Mouse (Mus musculus): ENCODE data around the gene Fzd7. TPM values are rescaled to one million over a fixed set of nuclear protein-coding genes. Genes with fewer than 3 reads are reported as not detected.
"Not testable (repeated sequence)": the region's sequence is repeated elsewhere in the genome, so short reads cannot be mapped to it uniquely, and the experiment has no call there.

The Fzd7 gene
- 0.98 and 1.2 TPM in 2 replicates for total RNA-seq (2017)

GRCm38 (mm10) chr1:59482331-59482695 lies at the start of gene Fzd7:
Fzd7 (plus strand) TSS chr1:59482424.
- ATAC-seq (ENCODE audit: extremely low read depth, insufficient number of reproducible peaks, low FRiP score, poor library complexity, severe bottlenecking), result no peak

- ATAC-seq (ENCODE audit: extremely low read depth, insufficient number of reproducible peaks, low FRiP score, poor library complexity, severe bottlenecking), result no peak
These were observed 48.9 kb upstream of the Fzd7 start for GRCm38 (mm10) chr1:59433296-59433695.

DNA sequence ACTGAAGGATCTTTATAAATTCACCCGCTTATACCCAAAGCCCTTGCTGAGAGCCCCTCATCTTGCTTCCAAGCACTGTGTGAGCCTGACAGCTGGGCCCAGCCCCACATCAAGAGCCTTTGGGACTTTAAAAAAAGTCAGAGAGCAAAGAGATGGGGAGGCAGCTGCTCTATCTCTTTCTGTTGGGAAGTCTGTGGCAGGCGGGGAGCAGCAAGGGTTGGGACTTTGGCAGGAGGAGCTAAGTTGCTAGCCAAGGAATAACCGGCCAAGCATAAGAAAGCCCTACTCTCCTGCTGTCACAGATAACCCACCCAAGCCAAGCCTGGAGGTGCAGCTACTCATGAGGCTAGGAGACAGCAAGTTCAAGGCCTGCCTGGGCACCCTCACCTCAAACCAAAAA lies 48.2 kb upstream of the Fzd7 start:
- ATAC-seq (ENCODE audit: extremely low read depth, insufficient number of reproducible peaks, low FRiP score, poor library complexity, severe bottlenecking), result no peak

- no peak for ATAC-seq (ENCODE audit: extremely low read depth, insufficient number of reproducible peaks, low FRiP score, poor library complexity, severe bottlenecking)
These were observed 47.0 kb upstream of the Fzd7 start for GRCm38 (mm10) chr1:59435270-59435669.

- no peak for ATAC-seq (ENCODE audit: extremely low read depth, insufficient number of reproducible peaks, low FRiP score, poor library complexity, severe bottlenecking)
These were observed 45.9 kb upstream of the Fzd7 start for GRCm38 (mm10) chr1:59436321-59436720.

DNA sequence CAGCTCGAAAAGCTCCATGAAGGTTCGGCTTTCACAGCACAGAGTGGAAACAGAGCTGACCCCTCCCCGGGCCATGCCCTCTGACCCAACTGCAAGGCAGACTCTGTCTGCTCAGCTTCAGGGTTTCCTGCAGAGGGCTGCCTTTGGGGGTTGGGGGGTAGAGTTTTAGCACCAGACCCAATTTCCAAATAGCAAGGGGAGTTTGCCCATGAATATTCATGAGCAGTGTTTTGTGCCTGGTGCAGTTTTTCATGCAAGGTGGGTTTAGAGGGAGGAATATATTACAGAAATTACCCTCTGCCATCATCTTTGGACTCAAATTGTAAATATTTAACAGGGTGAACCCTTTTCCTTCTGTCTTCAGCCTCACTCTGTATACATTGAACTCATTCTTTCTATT lies 44.3 kb upstream of the Fzd7 start:
- ATAC-seq (ENCODE audit: extremely low read depth, insufficient number of reproducible peaks, low FRiP score, poor library complexity, severe bottlenecking), result no peak

GRCm38 (mm10) chr1:59438330-59438729 lies 43.9 kb upstream of the Fzd7 start:
- ATAC-seq (ENCODE audit: extremely low read depth, insufficient number of reproducible peaks, low FRiP score, poor library complexity, severe bottlenecking), result no peak

GRCm38 (mm10) chr1:59439252-59439651 lies 43.0 kb upstream of the Fzd7 start:
- ATAC-seq (ENCODE audit: extremely low read depth, insufficient number of reproducible peaks, low FRiP score, poor library complexity, severe bottlenecking), result no peak

GRCm38 (mm10) chr1:59439941-59440340 lies 42.3 kb upstream of the Fzd7 start:
- no peak for ATAC-seq (ENCODE audit: extremely low read depth, insufficient number of reproducible peaks, low FRiP score, poor library complexity, severe bottlenecking)

GRCm38 (mm10) chr1:59442721-59443120 lies 39.5 kb upstream of the Fzd7 start:
- ATAC-seq (ENCODE audit: extremely low read depth, insufficient number of reproducible peaks, low FRiP score, poor library complexity, severe bottlenecking), result not testable (repeated sequence)

DNA sequence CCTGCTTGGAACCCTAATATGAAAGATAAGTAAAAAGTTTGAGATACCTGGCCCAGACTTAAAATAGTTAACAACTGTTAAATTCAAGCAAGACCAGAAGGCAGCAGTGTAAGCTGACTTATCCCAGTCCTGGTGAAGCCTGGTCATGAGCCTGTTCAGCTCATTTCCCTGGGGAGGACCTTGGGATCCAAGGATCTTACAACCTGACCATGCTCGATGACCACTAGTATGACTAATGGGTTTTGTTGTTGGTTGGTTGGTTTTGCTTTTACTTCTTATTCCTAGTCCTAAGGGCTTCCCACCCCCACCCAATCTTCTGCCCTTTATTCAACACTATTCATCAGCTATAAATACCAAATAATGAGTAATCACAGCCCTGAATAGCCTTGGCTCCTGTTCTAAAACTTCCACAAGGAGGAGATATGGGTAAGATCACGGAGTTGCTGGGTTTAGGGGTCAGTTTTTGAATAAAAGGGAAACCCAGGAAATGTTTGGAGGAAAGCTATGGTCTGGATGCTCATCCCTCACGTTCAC lies 38.0 kb upstream of the Fzd7 start:
- no peak for ATAC-seq (ENCODE audit: extremely low read depth, insufficient number of reproducible peaks, low FRiP score, poor library complexity, severe bottlenecking)

DNA sequence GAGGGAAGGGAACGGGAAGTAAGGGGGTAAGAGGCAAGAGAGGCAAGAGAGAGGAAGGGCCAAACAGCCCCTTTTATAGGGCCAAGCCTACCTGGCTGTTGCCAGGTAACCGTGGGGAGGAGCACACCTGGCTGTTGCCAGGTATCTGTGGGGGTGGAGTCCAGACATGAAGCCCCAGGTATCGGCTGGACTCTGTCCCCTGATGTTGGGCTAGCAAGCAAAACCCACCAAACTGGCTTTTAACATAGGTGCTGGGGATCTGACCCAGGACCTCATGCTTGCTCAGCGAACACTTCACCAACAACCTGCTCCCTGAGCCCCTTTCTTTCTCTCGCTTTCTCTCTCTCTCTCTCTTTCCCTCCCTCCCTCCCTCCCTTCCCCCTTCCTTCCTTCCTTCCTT lies 37.0 kb upstream of the Fzd7 start:
- no peak for ATAC-seq (ENCODE audit: extremely low read depth, insufficient number of reproducible peaks, low FRiP score, poor library complexity, severe bottlenecking)

- no peak for ATAC-seq (ENCODE audit: extremely low read depth, insufficient number of reproducible peaks, low FRiP score, poor library complexity, severe bottlenecking)
These were observed 33.5 kb upstream of the Fzd7 start for GRCm38 (mm10) chr1:59448497-59449270.

DNA sequence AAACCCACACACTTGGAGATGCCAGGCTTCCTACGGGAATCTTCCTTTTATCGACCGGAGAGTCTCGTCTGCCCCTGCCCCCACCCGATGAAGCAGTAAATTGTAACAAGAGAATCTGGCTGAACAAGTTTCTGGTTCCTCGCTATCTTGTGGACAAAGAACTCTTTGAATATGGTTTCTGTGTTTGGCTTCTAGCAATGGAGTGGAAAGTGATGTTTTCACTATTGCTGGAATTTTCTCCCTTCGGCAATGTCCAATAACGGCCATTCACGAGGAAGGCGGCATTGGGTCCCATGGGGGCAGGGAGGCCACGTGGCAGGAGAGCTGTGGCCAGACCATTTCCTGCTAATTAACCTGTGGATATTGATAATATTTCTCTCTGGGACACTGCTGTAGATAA lies 32.8 kb upstream of the Fzd7 start:
- ATAC-seq (ENCODE audit: extremely low read depth, insufficient number of reproducible peaks, low FRiP score, poor library complexity, severe bottlenecking), result no peak

DNA sequence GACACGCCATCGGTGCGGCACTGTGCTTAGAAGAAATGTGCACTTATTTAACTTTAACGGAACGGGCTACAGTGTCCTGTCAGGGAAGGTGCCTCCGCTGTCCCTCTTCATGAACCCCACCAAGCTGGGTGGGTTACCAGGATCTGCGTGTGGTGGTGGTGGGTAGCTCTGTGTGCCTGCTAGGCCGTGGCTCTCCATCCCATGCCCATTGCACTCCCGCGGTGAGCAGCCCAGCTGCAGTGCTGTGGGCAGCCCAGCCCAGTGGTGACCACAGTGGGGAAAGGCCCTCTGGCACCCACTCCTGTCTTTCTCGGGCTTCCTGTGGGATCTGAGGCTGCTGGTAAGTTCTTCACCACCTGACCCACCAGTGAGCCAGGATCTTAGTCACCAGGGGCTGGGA lies 31.3 kb upstream of the Fzd7 start:
- ATAC-seq (ENCODE audit: extremely low read depth, insufficient number of reproducible peaks, low FRiP score, poor library complexity, severe bottlenecking), result no peak

GRCm38 (mm10) chr1:59451584-59451983 lies 30.6 kb upstream of the Fzd7 start:
- no peak for ATAC-seq (ENCODE audit: extremely low read depth, insufficient number of reproducible peaks, low FRiP score, poor library complexity, severe bottlenecking)

DNA sequence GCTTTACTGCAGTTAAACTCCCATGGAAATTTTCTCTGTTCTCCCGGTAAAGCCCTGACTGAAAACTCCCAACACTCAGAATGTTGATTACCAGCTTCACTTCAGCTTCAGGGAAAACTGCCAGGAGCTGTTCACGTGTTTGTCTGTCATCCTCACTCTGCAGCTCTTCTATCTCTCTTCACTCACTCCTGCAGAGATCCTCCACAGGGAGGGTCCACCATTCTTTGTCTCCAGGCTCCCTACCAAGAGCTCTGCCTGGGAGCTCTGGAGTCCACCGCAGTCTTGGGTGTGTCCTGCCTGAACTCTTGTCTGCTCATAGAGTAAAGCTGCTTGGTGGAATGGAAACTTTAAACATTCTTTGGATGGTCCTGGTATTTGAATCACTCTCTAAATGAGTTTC lies 25.4 kb upstream of the Fzd7 start:
- no peak for ATAC-seq (ENCODE audit: extremely low read depth, insufficient number of reproducible peaks, low FRiP score, poor library complexity, severe bottlenecking)

- no peak for ATAC-seq (ENCODE audit: extremely low read depth, insufficient number of reproducible peaks, low FRiP score, poor library complexity, severe bottlenecking)
These were observed 24.4 kb upstream of the Fzd7 start for GRCm38 (mm10) chr1:59457873-59458272.

GRCm38 (mm10) chr1:59458886-59459285 lies 23.3 kb upstream of the Fzd7 start:
- ATAC-seq (ENCODE audit: extremely low read depth, insufficient number of reproducible peaks, low FRiP score, poor library complexity, severe bottlenecking), result no peak

DNA sequence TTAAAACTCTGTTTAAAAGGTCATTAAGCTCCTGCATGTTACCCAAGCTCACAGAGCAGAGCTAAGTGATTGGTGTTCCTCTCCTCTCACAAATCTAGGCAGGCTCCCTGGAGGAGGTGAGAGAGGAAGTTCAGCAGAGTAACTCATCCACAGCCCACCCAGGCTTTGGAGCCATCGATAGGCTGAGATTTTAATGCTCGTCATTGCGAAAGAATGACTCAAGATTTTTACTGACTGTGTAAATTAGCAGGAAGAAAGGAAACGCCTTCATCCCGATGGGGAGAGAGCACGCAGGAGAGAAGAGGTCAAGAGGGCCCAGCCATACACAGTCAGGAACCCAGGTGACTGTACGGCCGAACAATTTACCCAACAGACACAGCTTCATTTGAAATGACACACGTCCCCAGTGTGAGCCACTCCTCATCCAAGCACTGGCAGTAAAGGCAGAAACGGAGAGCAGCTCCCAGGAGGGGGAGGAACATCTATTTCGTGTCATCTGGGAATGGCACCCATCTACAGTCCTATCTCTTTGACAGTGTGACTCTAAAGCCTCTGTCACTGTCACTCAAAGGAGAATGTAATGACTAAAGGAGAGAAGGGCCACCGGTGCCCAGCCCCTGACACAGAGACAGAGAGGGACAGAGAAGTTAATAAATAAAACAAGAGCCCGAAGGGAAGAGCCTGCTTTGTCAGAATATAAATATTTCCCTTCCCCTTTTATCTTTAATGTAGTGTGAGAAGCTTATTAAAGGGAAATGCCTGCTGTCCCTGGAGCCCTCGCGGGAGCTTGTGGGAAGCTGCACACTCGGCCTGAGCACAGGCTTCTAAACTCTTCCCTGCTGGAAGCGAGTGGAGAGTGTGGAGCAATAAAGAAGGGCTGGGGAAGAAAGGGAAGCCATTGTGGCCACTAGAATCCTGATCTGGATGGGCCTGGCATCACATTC lies 17.3 kb upstream of the Fzd7 start:
- ATAC-seq (ENCODE audit: extremely low read depth, insufficient number of reproducible peaks, low FRiP score, poor library complexity, severe bottlenecking), result no peak
